Comparison of ENCODE assay signal across 9 mouse cellular contexts in the genomic region with DNA sequence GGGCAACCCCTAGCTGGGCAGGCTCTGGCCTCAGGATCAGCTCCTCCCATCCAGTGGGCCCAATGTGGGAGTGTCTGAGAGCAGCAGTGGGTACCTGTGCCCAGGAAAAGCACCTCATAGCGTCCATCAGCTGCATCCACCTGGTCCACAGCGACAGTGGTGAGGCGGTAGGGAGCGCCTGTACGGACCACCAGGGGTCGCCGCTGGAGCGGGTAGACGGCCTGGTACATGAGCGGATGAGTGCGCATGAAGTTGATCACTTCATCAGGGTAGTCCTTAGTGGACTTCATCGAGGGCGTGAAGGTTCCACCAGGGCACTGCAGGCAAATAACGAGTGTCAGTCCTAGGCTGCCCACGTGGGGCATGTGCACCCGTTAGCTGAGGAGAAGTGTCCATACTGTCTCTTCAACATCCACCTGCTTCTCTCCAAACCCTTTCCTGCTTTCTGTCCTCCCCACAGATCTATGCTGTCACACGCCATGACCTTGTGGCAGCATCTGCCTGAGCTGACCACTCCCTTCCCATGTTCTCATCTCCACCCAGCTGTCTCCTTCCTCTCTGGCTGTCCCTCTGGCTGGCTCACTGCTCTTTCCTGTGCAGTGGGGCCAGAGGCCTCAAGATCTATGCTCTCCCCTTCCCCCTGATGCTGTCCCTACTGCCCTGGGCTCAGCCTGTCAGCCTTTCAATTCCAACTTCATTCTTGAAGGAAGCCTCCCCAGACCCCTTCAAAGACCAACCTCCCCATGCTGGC. TPM values are rescaled to one million over a fixed set of nuclear protein-coding genes. Genes with fewer than 3 reads are reported as not detected.
DNase-seq lines count a peak whose midpoint lies in the region; ATAC-seq lines count a peak whose summit lies in the region.
"Had no signal": no experiment of that assay in that cellular context is flagged by ENCODE, and none has a peak within 500 bp of the region (broad histone marks: within the 10 kb centered on the region; RNA-seq: fewer than 3 reads in every experiment).

No protein-coding gene starts in this region.

- no peak overlapping the region for H3K27ac ChIP-seq in forebrain, embryonic 11.5 days (ENCODE audit: low read depth, low read length)
- H3K27ac ChIP-seq in hindbrain, embryonic 15.5 days (replicated peaks), result no peak overlapping the region
- no peak overlapping the region for H3K27ac ChIP-seq in liver, embryonic 13.5 days
- H3K27ac ChIP-seq in neural tube, embryonic 11.5 days (ENCODE audit: low read depth, low read length), result no peak overlapping the region
- H3K27ac ChIP-seq: liver, embryonic 15.5 days had no signal

- H3K9me3 ChIP-seq in forebrain, embryonic 11.5 days (ENCODE audit: control insufficient read depth, low read length), result no peaks in the 10 kb centered on the region
- H3K9me3 ChIP-seq in hindbrain, embryonic 15.5 days, result no peaks in the 10 kb centered on the region
- H3K9me3 ChIP-seq in liver, embryonic 13.5 days (replicated peaks), result no peaks in the 10 kb centered on the region
- H3K9me3 ChIP-seq in neural tube, embryonic 11.5 days (ENCODE audit: control insufficient read depth, low read length), result no peaks in the 10 kb centered on the region
- H3K9me3 ChIP-seq: liver, embryonic 15.5 days had no signal

- H3K36me3 ChIP-seq in forebrain, embryonic 11.5 days (ENCODE audit: control insufficient read depth, insufficient read depth, low read length), result no peaks in the 10 kb centered on the region
- peaks cover 15% of the 10 kb centered on the region for H3K36me3 ChIP-seq in hindbrain, embryonic 15.5 days
- no peaks in the 10 kb centered on the region for H3K36me3 ChIP-seq in liver, embryonic 13.5 days
- H3K36me3 ChIP-seq in neural tube, embryonic 11.5 days (ENCODE audit: control insufficient read depth, insufficient read depth, low read length), result peaks cover 6% of the 10 kb centered on the region
- H3K36me3 ChIP-seq: liver, embryonic 15.5 days had no signal

- no peaks in the 10 kb centered on the region for H3K27me3 ChIP-seq in forebrain, embryonic 11.5 days (ENCODE audit: control insufficient read depth, insufficient read depth, low read length)
- no peaks in the 10 kb centered on the region for H3K27me3 ChIP-seq in hindbrain, embryonic 15.5 days
- H3K27me3 ChIP-seq in liver, embryonic 13.5 days, result peaks cover 13% of the 10 kb centered on the region; the same call in 1 of the 2 replicates
- H3K27me3 ChIP-seq in neural tube, embryonic 11.5 days (ENCODE audit: control insufficient read depth, insufficient read depth, low read length), result no peaks in the 10 kb centered on the region

- H3K4me1 ChIP-seq in forebrain, embryonic 11.5 days (replicated peaks; ENCODE audit: control insufficient read depth, insufficient read depth, low read length), result no peaks in the 10 kb centered on the region
- no peaks in the 10 kb centered on the region for H3K4me1 ChIP-seq in hindbrain, embryonic 15.5 days (replicated peaks)
- H3K4me1 ChIP-seq in liver, embryonic 13.5 days (replicated peaks), result no peaks in the 10 kb centered on the region
- no peaks in the 10 kb centered on the region for H3K4me1 ChIP-seq in neural tube, embryonic 11.5 days (ENCODE audit: control insufficient read depth, insufficient read depth, low read length)
- H3K4me1 ChIP-seq: liver, embryonic 15.5 days had no signal

- no peak overlapping the region for H3K9ac ChIP-seq in forebrain, embryonic 11.5 days (ENCODE audit: low read length)
- no peak overlapping the region for H3K9ac ChIP-seq in hindbrain, embryonic 15.5 days
- H3K9ac ChIP-seq in liver, embryonic 13.5 days, result no peak overlapping the region
- no peak overlapping the region; the same call in 1 of the 2 replicates for H3K9ac ChIP-seq in neural tube, embryonic 11.5 days (ENCODE audit: low read length)
- H3K9ac ChIP-seq: liver, embryonic 15.5 days had no signal

- peak; percentile 65 for DNase-seq in kidney, adult 18-20 months
- no peak for DNase-seq in kidney, adult 11 months
- peak; percentile 65 for DNase-seq in Muller cell, postnatal 12 days (ENCODE audit: inconsistent ontology term)
- DNase-seq in forebrain, embryonic 11.5 days (ENCODE audit: low spot score), result peak; percentile 81
- no peak for DNase-seq in liver, embryonic 13.5 days
- peak; percentile 65 for DNase-seq in neural tube, embryonic 11.5 days (ENCODE audit: low spot score)
- DNase-seq in c-Kit-positive CD71-positive TER-119-positive erythroid progenitor cells, embryonic 14.5 days (ENCODE audit: low spot score), result no peak

- 38% methylated on average over 17 of the region's 17 CpGs for WGBS in forebrain, embryonic 11.5 days
- 30% methylated on average over 17 of the region's 17 CpGs for WGBS in hindbrain, embryonic 15.5 days
- 29% methylated on average over 17 of the region's 17 CpGs for WGBS in liver, embryonic 13.5 days (ENCODE audit: insufficient replicate concordance)
- 31% methylated on average over 17 of the region's 17 CpGs for WGBS in neural tube, embryonic 11.5 days

- no peak overlapping the region for H3K4me3 ChIP-seq in forebrain, embryonic 11.5 days (ENCODE audit: low read depth, low read length)
- no peak overlapping the region for H3K4me3 ChIP-seq in hindbrain, embryonic 15.5 days
- H3K4me3 ChIP-seq in liver, embryonic 13.5 days (replicated peaks), result no peak overlapping the region
- no peak overlapping the region for H3K4me3 ChIP-seq in neural tube, embryonic 11.5 days (ENCODE audit: low read depth, low read length)
- H3K4me3 ChIP-seq: liver, embryonic 15.5 days had no signal

- ATAC-seq in forebrain, embryonic 11.5 days (replicated peaks; ENCODE audit: low FRiP score), result peak; percentile 74; the same call in 1 of the 2 replicates
- ATAC-seq in hindbrain, embryonic 15.5 days (ENCODE audit: low FRiP score, low read depth), result peak; percentile 55; the same call in 1 of the 2 replicates
- ATAC-seq in liver, embryonic 13.5 days (ENCODE audit: low read depth), result peak; percentile 49; the same call in 1 of the 2 replicates
- peak; percentile 68; the same call in 1 of the 2 replicates for ATAC-seq in neural tube, embryonic 11.5 days (ENCODE audit: insufficient read depth, low FRiP score, low TSS enrichment)

- H3K4me2 ChIP-seq in forebrain, embryonic 11.5 days (ENCODE audit: low read depth, low read length, severe bottlenecking), result no peak overlapping the region
- H3K4me2 ChIP-seq in hindbrain, embryonic 15.5 days, result no peak overlapping the region
- no peak overlapping the region for H3K4me2 ChIP-seq in liver, embryonic 13.5 days
- H3K4me2 ChIP-seq in neural tube, embryonic 11.5 days (ENCODE audit: low read depth), result no peak overlapping the region
- H3K4me2 ChIP-seq: liver, embryonic 15.5 days had no signal

RNA-seq across cellular contexts. Expression of a gene that starts 5.9 kb away (rescaled TPM):
- 1.6 and 2.6 TPM in 2 replicates for polyA plus RNA-seq in forebrain, embryonic 11.5 days (2014; fragmentation: Nextera tagmentation; extraction: Ambion mirVana)
- polyA plus RNA-seq in hindbrain, embryonic 15.5 days (2015; fragmentation: Nextera tagmentation; extraction: Ambion mirVana), result 2.0 and 3.6 TPM in 2 replicates
- polyA plus RNA-seq in liver, embryonic 13.5 days (2015; fragmentation: Nextera tagmentation; extraction: Ambion mirVana), result 1.1 and 1.5 TPM in 2 replicates
- 1.9 and 2.4 TPM in 2 replicates for polyA plus RNA-seq in neural tube, embryonic 11.5 days (2014; fragmentation: Nextera tagmentation; extraction: Ambion mirVana)

RNA-seq across cellular contexts. Expression of a gene that starts 16.1 kb away (rescaled TPM):
- 6.7 TPM in 2 replicates for polyA plus RNA-seq in forebrain, embryonic 11.5 days (2014; fragmentation: Nextera tagmentation; extraction: Ambion mirVana)
- polyA plus RNA-seq in hindbrain, embryonic 15.5 days (2015; fragmentation: Nextera tagmentation; extraction: Ambion mirVana), result 41.4 and 43.3 TPM in 2 replicates
- polyA plus RNA-seq in liver, embryonic 13.5 days (2015; fragmentation: Nextera tagmentation; extraction: Ambion mirVana), result 5.4 and 5.9 TPM in 2 replicates
- 6.8 and 7.2 TPM in 2 replicates for polyA plus RNA-seq in neural tube, embryonic 11.5 days (2014; fragmentation: Nextera tagmentation; extraction: Ambion mirVana)

RNA-seq across cellular contexts. Expression of a gene that starts 24.9 kb away (rescaled TPM):
- polyA plus RNA-seq in forebrain, embryonic 11.5 days (2014; fragmentation: Nextera tagmentation; extraction: Ambion mirVana), result 13.2 and 15.9 TPM in 2 replicates
- 14.0 and 18.5 TPM in 2 replicates for polyA plus RNA-seq in hindbrain, embryonic 15.5 days (2015; fragmentation: Nextera tagmentation; extraction: Ambion mirVana)
- 0.93 and 1.0 TPM in 2 replicates for polyA plus RNA-seq in liver, embryonic 13.5 days (2015; fragmentation: Nextera tagmentation; extraction: Ambion mirVana)
- 15.3 and 17.0 TPM in 2 replicates for polyA plus RNA-seq in neural tube, embryonic 11.5 days (2014; fragmentation: Nextera tagmentation; extraction: Ambion mirVana)

RNA-seq across cellular contexts. Expression of a gene that starts 50.2 kb away (rescaled TPM):
- polyA plus RNA-seq in forebrain, embryonic 11.5 days (2014; fragmentation: Nextera tagmentation; extraction: Ambion mirVana), result 527 and 580 TPM in 2 replicates
- polyA plus RNA-seq in hindbrain, embryonic 15.5 days (2015; fragmentation: Nextera tagmentation; extraction: Ambion mirVana), result 332 and 343 TPM in 2 replicates
- polyA plus RNA-seq in liver, embryonic 13.5 days (2015; fragmentation: Nextera tagmentation; extraction: Ambion mirVana), result 144 and 163 TPM in 2 replicates
- polyA plus RNA-seq in neural tube, embryonic 11.5 days (2014; fragmentation: Nextera tagmentation; extraction: Ambion mirVana), result 434 and 452 TPM in 2 replicates

Comparison
In these comparisons a context has a peak if more than half of its experiments do, and no peak if none do; other contexts are left out.
1. DNase-seq: peak in kidney, adult 18-20 months (single experiment), Muller cell, postnatal 12 days (single experiment), forebrain, embryonic 11.5 days (single experiment) and neural tube, embryonic 11.5 days (single experiment); none in kidney, adult 11 months (single experiment), liver, embryonic 13.5 days (single experiment) and c-Kit-positive CD71-positive TER-119-positive erythroid progenitor cells, embryonic 14.5 days (single experiment).
2. Peak in every context shown above with its lines, with median percentiles within 50 percentile points of each other: ATAC-seq.